Mouse (Mus musculus): Measurements from ENCODE around the gene Sdhaf2. TPM values are rescaled to one million over a fixed set of nuclear protein-coding genes. Genes with fewer than 3 reads are reported as not detected.

The Sdhaf2 gene
- 44.2 and 47.1 TPM in 2 replicates for polyA plus RNA-seq (2015; fragmentation: Nextera tagmentation; extraction: Ambion mirVana)

DNA sequence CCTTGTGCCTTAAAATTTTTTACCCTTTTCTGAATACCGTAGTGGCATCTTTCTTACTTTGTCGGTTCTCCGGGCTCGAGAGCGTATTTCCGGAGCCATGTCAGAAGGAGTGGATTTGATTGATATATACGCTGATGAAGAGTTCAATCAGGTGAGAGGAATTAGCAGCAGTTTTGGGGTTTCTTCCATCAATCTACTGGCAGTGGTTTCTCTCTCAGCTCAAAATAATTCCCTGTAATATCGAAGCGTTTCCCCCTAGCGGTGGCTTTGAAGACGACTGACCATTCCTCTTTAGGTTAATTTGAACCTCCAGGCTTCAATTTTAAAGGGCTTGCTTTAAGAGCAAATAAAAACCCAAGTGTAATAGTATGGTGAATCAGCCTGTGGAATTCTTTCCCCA lies at the start of gene Sdhaf2:
Gene Sdhaf2, minus strand, starts transcription at position 233 of the 400 bp plus-strand sequence.

DNA sequence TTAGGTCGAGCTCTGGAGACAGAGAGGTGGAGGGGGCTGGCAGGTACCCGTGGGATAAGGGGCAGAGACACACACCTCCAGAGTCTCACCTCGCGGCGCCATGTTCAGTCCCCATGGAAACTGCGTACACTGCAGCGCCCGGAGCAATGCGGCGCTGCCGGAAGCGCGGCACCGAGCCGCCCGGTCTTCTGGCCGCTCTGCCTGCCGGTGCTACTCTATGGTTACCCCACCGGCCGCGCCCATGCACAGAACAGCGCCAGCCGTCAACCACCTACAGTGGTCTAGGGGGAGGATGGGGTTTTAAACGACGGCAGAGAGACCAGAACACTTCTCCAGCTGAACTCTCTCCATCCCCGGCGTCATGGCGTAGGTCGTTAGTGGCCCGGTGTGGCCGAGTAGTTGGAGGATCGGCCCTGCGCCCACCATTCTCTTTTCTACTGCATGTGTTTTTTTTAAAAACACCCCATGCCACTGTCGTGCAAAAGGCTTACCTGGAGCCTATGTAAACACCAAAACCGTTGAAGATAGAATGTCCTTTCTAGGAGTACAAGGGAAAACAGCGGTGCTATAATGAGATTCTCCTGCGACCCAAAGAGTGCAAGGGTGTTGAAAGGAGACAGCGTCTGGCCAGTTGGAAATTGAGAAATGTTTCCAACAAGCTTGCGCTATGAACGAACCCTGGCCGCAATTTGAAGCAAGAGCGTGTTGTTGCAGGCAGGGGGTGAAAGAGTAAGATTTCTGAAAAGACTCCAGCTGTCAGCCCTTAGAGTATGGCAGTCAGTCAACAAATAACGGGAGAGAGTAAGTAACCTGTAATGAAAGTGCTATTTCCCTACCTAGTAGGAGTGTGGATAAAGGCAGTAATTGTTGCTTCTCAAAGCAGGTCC lies 29.9 kb upstream of the Sdhaf2 start, which contains the start of gene Tmem216:
Gene Tmem216, minus strand, starts transcription at position 615 of the 887 bp plus-strand sequence.

DNA sequence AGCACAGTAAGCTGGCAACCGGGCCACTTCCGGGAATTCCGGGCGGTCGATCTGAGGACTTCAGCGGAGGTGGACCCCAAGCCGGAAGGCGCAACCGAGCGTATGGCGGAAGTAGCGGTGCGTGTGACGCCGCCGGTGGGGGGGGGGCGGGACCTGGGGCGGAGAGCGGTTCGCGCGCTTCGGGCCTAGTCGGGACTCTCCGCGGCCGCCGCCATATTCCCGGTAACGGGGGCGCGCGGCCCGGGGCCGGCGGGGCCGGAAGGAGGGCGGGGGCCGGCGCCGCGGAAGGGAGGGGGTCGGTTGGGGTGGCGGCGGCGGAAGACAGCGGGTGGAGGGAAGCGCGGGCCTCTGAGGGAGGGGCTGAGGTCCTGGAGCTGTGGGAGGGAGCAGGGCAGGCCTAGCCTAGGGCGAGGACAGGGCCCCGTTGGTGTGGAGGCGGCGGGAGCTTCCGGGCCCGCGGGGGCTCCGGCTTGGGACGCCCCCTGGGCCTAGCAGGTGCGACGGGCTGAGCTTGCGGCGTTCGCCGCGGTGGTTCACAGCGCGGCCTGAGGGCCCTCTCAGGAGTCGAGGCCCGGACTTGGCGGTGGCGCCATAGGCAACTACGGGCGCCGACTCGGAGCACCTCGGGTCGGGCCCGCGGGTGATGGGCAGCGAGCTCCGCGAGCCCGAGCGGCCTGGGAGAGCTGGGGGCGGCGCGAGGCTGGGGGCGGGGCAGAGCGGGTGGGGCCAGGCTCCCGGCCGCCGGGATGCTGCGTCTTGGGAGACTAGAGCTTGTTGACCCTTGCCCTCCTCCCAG lies 638 bp downstream of the Sdhaf2 start, which contains the start of gene Cpsf7:
Gene Cpsf7, plus strand, starts transcription at position 161 of the 796 bp plus-strand sequence.

DNA sequence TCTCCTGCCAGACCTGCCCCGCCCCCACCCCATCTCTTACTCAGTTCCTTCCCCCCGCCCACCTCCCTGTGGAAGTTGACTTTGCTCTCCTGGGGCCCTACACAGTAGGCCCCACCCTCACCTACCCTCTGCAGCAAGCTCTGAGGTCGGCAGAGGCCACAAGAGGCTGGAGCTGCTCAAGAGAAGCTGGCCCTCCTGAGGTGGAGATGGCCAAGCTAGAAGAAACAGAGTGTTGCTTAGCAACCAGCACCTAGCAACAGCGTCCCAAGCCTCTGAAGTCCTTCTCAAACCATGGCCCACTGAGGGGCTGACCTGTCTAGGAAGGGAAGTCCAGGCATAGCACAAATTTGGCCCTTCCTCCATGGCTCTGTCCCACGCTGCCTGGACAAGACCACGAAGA lies 43.2 kb downstream of the Sdhaf2 start, which contains the start of gene Ppp1r32:
Gene Ppp1r32, minus strand, starts transcription at position 226 of the 400 bp plus-strand sequence.

DNA sequence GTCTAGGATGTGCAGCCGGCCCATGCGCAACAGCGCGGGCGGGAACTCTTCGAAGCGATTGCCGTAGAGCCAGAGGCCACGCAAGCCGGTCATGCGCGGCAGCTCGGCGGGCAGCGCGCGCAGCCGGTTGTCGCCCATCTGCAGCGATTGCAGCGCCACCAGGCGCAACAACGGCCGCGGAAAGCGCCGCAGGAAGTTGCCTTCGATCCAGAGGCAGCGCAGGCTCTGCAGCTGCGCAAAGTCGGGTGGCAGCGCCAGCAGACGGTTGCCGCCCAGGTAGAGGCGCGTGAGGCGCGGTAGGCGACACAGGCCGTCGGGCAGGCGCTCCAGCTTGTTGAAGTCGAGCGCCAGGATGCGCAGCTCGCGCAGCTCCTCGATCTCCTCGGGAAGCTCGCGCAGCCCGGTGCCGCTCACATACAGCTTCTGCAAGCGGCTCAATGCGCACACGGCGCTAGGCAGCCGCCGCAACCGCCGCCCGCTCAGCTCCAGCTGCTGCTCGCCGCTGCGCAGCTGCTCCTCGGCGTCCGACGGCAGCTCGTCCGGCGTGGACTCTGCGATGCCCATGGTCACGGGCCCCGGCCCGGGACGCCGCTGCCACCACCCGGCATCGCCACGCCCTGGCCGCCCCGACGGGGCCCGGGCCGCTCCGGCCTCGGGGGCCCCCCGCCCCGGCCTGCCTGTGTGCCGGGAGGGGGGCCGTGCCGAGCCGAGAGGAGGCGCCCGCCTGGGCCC lies 69.0 kb downstream of the Sdhaf2 start, which contains the start of gene Lrrc10b:
Gene Lrrc10b, minus strand, starts transcription at position 722 of the 732 bp plus-strand sequence.

Other genes with a start within 250 kb of the Sdhaf2 start
- 1.5 and 1.7 TPM in 2 replicates for gene Dagla, start 221.3 kb downstream of the Sdhaf2 start, polyA plus RNA-seq (2015; fragmentation: Nextera tagmentation; extraction: Ambion mirVana)
- gene Syt7, start 137.1 kb downstream of the Sdhaf2 start, polyA plus RNA-seq (2015; fragmentation: Nextera tagmentation; extraction: Ambion mirVana): 0.59 and 1.6 TPM in 2 replicates
- 0.12 and 0.28 TPM in 2 replicates for gene Lrrc10b, start 68.7 kb downstream of the Sdhaf2 start, polyA plus RNA-seq (2015; fragmentation: Nextera tagmentation; extraction: Ambion mirVana)
- gene Ppp1r32, start 43.2 kb downstream of the Sdhaf2 start, polyA plus RNA-seq (2015; fragmentation: Nextera tagmentation; extraction: Ambion mirVana): 0.17 TPM in 1 of 2 replicates, not detected in the other
- gene Cpsf7, start 876 bp downstream of the Sdhaf2 start, polyA plus RNA-seq (2015; fragmentation: Nextera tagmentation; extraction: Ambion mirVana): 17.2 and 17.3 TPM in 2 replicates
- 12.1 and 17.5 TPM in 2 replicates for gene Tmem216, start 30.1 kb upstream of the Sdhaf2 start, polyA plus RNA-seq (2015; fragmentation: Nextera tagmentation; extraction: Ambion mirVana)
- 9.1 and 10.6 TPM in 2 replicates for gene Cyb561a3, start 51.0 kb upstream of the Sdhaf2 start, polyA plus RNA-seq (2015; fragmentation: Nextera tagmentation; extraction: Ambion mirVana)
- 7.5 and 9.1 TPM in 2 replicates for gene Tmem138, start 51.2 kb upstream of the Sdhaf2 start, polyA plus RNA-seq (2015; fragmentation: Nextera tagmentation; extraction: Ambion mirVana)
- 177 and 194 TPM in 2 replicates for gene Ddb1, start 79.2 kb upstream of the Sdhaf2 start, polyA plus RNA-seq (2015; fragmentation: Nextera tagmentation; extraction: Ambion mirVana)
- 6.8 and 8.3 TPM in 2 replicates for gene Tkfc, start 79.5 kb upstream of the Sdhaf2 start, polyA plus RNA-seq (2015; fragmentation: Nextera tagmentation; extraction: Ambion mirVana)
- gene Vwce, start 108.1 kb upstream of the Sdhaf2 start, polyA plus RNA-seq (2015; fragmentation: Nextera tagmentation; extraction: Ambion mirVana): 0.17 and 0.28 TPM in 2 replicates
- 0.40 TPM in 1 of 2 replicates, not detected in the other for gene Pga5, start 151.9 kb upstream of the Sdhaf2 start, polyA plus RNA-seq (2015; fragmentation: Nextera tagmentation; extraction: Ambion mirVana)
- 21.6 and 22.5 TPM in 2 replicates for gene Vps37c, start 162.6 kb upstream of the Sdhaf2 start, polyA plus RNA-seq (2015; fragmentation: Nextera tagmentation; extraction: Ambion mirVana)
- 0.19 TPM in 2 replicates for gene Cd5, start 212.9 kb upstream of the Sdhaf2 start, polyA plus RNA-seq (2015; fragmentation: Nextera tagmentation; extraction: Ambion mirVana)

Measured in skeletal muscle tissue, postnatal 0 days (tissue).